Mouse (Mus musculus) olfactory bulb, adult 2 months (tissue): ENCODE measurements at regions not wholly inside any gene's neighbourhood (a gene's known extent, or its start where the extent isn't known, plus 50 kb on each side); places are given as distances from the start of the nearest gene placed in this dataset.

Source experiments
- CTCF ChIP-seq: fragments of 200-500 bp; IDR thresholded peaks from 2 replicates; pipeline ENCODE4 v1.5.1; 2012; ENCODE audit warnings: low read depth, mild to moderate bottlenecking, low read length, moderate library complexity; ENCODE audit not compliant: insufficient read depth
- POLR2A ChIP-seq: fragments of 200-500 bp; IDR thresholded peaks from 2 replicates; pipeline ENCODE4 v1.6.1; 2012; ENCODE audit warnings: mild to moderate bottlenecking, low read depth, low read length, moderate library complexity; ENCODE audit not compliant: insufficient read depth

DNA sequence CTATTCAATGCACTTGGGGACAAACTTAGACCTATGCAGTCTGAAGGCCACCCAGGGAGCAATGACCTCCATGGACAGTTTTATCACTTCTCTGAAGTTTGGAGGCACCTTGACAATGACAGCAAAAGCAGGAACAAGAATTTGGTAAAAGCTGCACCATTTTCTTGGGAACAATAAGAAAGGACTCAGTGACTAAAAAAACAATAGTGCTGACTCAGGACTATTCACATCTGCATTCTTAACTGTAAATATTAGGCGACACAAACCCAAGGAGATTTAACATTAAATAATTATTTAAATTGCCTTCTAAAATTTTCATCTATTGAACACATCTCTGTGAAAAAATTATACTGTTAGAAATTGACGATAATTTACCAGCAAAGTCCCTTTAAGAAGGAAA lies 356.2 kb downstream of the Nup35 start:
- no peak for TF ChIP-seq CTCF
- no peak for TF ChIP-seq POLR2A
